14 mouse cellular contexts compared by ENCODE assay signal in genomic region chr8:41970536-41970935, GRCm38 (mm10).
"Had no signal": no experiment of that assay in that cellular context is flagged by ENCODE, and none has a peak within 500 bp of the region (broad histone marks: within the 10 kb centered on the region; RNA-seq: fewer than 3 reads in every experiment).

No protein-coding gene starts in this region.

- H3K36me3 ChIP-seq: midbrain, embryonic 10.5 days; midbrain, embryonic 12.5 days; neural tube, embryonic 12.5 days; stomach, embryonic 15.5 days had no signal

- H3K27me3 ChIP-seq: midbrain, embryonic 12.5 days; neural tube, embryonic 12.5 days; stomach, embryonic 15.5 days had no signal

- H3K4me2 ChIP-seq: lung, embryonic 14.5 days; midbrain, embryonic 12.5 days; neural tube, embryonic 12.5 days; stomach, embryonic 15.5 days had no signal

- H3K9me3 ChIP-seq: midbrain, embryonic 10.5 days; midbrain, embryonic 12.5 days; neural tube, embryonic 12.5 days; stomach, embryonic 15.5 days had no signal

- H3K4me1 ChIP-seq: midbrain, embryonic 10.5 days; midbrain, embryonic 12.5 days; neural tube, embryonic 12.5 days; stomach, embryonic 15.5 days had no signal

- H3K4me3 ChIP-seq: midbrain, embryonic 10.5 days; midbrain, embryonic 12.5 days; neural tube, embryonic 12.5 days; stomach, embryonic 15.5 days had no signal

- H3K9ac ChIP-seq: lung, embryonic 14.5 days; midbrain, embryonic 12.5 days; neural tube, embryonic 12.5 days; stomach, embryonic 15.5 days had no signal

- H3K27ac ChIP-seq: midbrain, embryonic 10.5 days; midbrain, embryonic 12.5 days; neural tube, embryonic 12.5 days; stomach, embryonic 15.5 days; stomach, postnatal 0 days had no signal

- DNase-seq: lung, adult 18-20 months; lung, embryonic 14.5 days; lung, postnatal 10 days; lung, postnatal 4 days; midbrain, embryonic 14.5 days; right cerebral cortex, postnatal 14 days; thymus, adult 2 months; thymus, postnatal 25 days; thymus, postnatal 4 days had no signal
